Mouse (Mus musculus): ENCODE measurements around the gene Msl3l2. TPM values are rescaled to one million over a fixed set of nuclear protein-coding genes. Genes with fewer than 3 reads are reported as not detected.

The Msl3l2 gene
- 1.9 and 3.0 TPM in 2 replicates for total RNA-seq (2015)
- total RNA-seq (2017) = 1.9 and 2.5 TPM in 2 replicates

- ATAC-seq (ENCODE audit: poor library complexity, severe bottlenecking) = peak; percentile 98
Observed at GRCm38 (mm10) chr10:56106333-56106995, at the start of gene Msl3l2. Gene Msl3l2 (plus strand): TSS chr10:56106917.

GRCm38 (mm10) chr10:56058979-56059422 lies 47.7 kb upstream of the Msl3l2 start:
- no peak for ATAC-seq (ENCODE audit: poor library complexity, severe bottlenecking)

GRCm38 (mm10) chr10:56061238-56061830 lies 45.4 kb upstream of the Msl3l2 start:
- ATAC-seq (ENCODE audit: poor library complexity, severe bottlenecking) = no peak

GRCm38 (mm10) chr10:56062746-56063145 lies 44.0 kb upstream of the Msl3l2 start:
- no peak for ATAC-seq (ENCODE audit: poor library complexity, severe bottlenecking)

GRCm38 (mm10) chr10:56089714-56090113 lies 17.0 kb upstream of the Msl3l2 start:
- ATAC-seq (ENCODE audit: poor library complexity, severe bottlenecking) = no peak

GRCm38 (mm10) chr10:56094586-56094985 lies 12.1 kb upstream of the Msl3l2 start:
- ATAC-seq (ENCODE audit: poor library complexity, severe bottlenecking) = no peak

- ATAC-seq (ENCODE audit: poor library complexity, severe bottlenecking) = no peak
Observed at GRCm38 (mm10) chr10:56096757-56097156, 10.0 kb upstream of the Msl3l2 start.

GRCm38 (mm10) chr10:56099126-56099525 lies 7.6 kb upstream of the Msl3l2 start:
- no peak for ATAC-seq (ENCODE audit: poor library complexity, severe bottlenecking)

- no peak for ATAC-seq (ENCODE audit: poor library complexity, severe bottlenecking)
Observed at GRCm38 (mm10) chr10:56099641-56100310, 6.9 kb upstream of the Msl3l2 start.

GRCm38 (mm10) chr10:56106996-56107334 lies 248 bp downstream of the Msl3l2 start:
- ATAC-seq (ENCODE audit: poor library complexity, severe bottlenecking) = peak; percentile 37

- ATAC-seq (ENCODE audit: poor library complexity, severe bottlenecking) = peak; percentile 96
Observed at GRCm38 (mm10) chr10:56114951-56115635, 8.4 kb downstream of the Msl3l2 start.

- no peak for ATAC-seq (ENCODE audit: poor library complexity, severe bottlenecking)
Observed at GRCm38 (mm10) chr10:56115636-56116180, 9.0 kb downstream of the Msl3l2 start.

- ATAC-seq (ENCODE audit: poor library complexity, severe bottlenecking) = no peak
Observed at GRCm38 (mm10) chr10:56126972-56127371, 20.3 kb downstream of the Msl3l2 start.

- ATAC-seq (ENCODE audit: poor library complexity, severe bottlenecking) = no peak
Observed at GRCm38 (mm10) chr10:56129642-56130041, 22.9 kb downstream of the Msl3l2 start.

- ATAC-seq (ENCODE audit: poor library complexity, severe bottlenecking) = no peak
Observed at GRCm38 (mm10) chr10:56137191-56137590, 30.5 kb downstream of the Msl3l2 start.

- no peak for ATAC-seq (ENCODE audit: poor library complexity, severe bottlenecking)
Observed at GRCm38 (mm10) chr10:56148920-56149319, 42.2 kb downstream of the Msl3l2 start.

GRCm38 (mm10) chr10:56156956-56157355 lies 50.2 kb downstream of the Msl3l2 start:
- no peak for ATAC-seq (ENCODE audit: poor library complexity, severe bottlenecking)

- no peak for ATAC-seq (ENCODE audit: poor library complexity, severe bottlenecking)
Observed at GRCm38 (mm10) chr10:56158207-56158606, 51.5 kb downstream of the Msl3l2 start.

GRCm38 (mm10) chr10:56158748-56159147 lies 52.0 kb downstream of the Msl3l2 start:
- no peak for ATAC-seq (ENCODE audit: poor library complexity, severe bottlenecking)

GRCm38 (mm10) chr10:56164411-56164810 lies 57.7 kb downstream of the Msl3l2 start:
- no peak for ATAC-seq (ENCODE audit: poor library complexity, severe bottlenecking)

GRCm38 (mm10) chr10:56165758-56166157 lies 59.0 kb downstream of the Msl3l2 start:
- no peak for ATAC-seq (ENCODE audit: poor library complexity, severe bottlenecking)
